Mouse (Mus musculus) midbrain, embryonic 12.5 days (tissue): ENCODE results near the gene Nr1h3. TPM values are rescaled to one million over a fixed set of nuclear protein-coding genes. Genes with fewer than 3 reads are reported as not detected.

Experiments used
- polyA plus RNA-seq: library from polyadenylated mRNA; unstranded; fragments of >200 nt; fragmentation: Nextera tagmentation; extraction: Ambion mirVana; gene quantifications from 2 replicates; pipeline ENCODE4 v1.2.1, GENCODE M21; 2016

Nr1h3 gene
- polyA plus RNA-seq, 1 experiment from 2014 or later: 1.9 TPM

Other genes with a start within 250 kb of the Nr1h3 start
- 0.94 and 1.4 TPM in 2 replicates for gene Rapsn, start 167.2 kb downstream of the Nr1h3 start, polyA plus RNA-seq
- 283 and 291 TPM in 2 replicates for gene Psmc3, start 148.8 kb downstream of the Nr1h3 start, polyA plus RNA-seq
- 29.4 and 30.8 TPM in 2 replicates for gene Slc39a13, start 132.4 kb downstream of the Nr1h3 start, polyA plus RNA-seq
- 3.3 and 4.8 TPM in 2 replicates for gene Spi1, start 120.4 kb downstream of the Nr1h3 start, polyA plus RNA-seq
- 0.16 and 0.32 TPM in 2 replicates for gene Mybpc3, start 84.7 kb downstream of the Nr1h3 start, polyA plus RNA-seq
- gene Madd, start 19.0 kb downstream of the Nr1h3 start, polyA plus RNA-seq: 42.5 and 45.9 TPM in 2 replicates
- 37.7 and 38.4 TPM in 2 replicates for gene Acp2, start 51 bp upstream of the Nr1h3 start, polyA plus RNA-seq
- 9.0 and 10.4 TPM in 2 replicates for gene Ddb2, start 34.1 kb upstream of the Nr1h3 start, polyA plus RNA-seq
- gene Pacsin3, start 53.1 kb upstream of the Nr1h3 start, polyA plus RNA-seq: 29.1 and 31.0 TPM in 2 replicates
- gene Arfgap2, start 62.1 kb upstream of the Nr1h3 start, polyA plus RNA-seq: 88.6 and 92.2 TPM in 2 replicates
- gene 1110051M20Rik, start 241.9 kb upstream of the Nr1h3 start, polyA plus RNA-seq: 113 and 117 TPM in 2 replicates